Mouse (Mus musculus) thymus, adult 2 months (tissue): Measurements from ENCODE around the gene Coro2b. TPM values are rescaled to one million over a fixed set of nuclear protein-coding genes. Genes with fewer than 3 reads are reported as not detected.

Source experiments
- DNase-seq: peaks from one replicate; pipeline ENCODE4 v3.0.0; 2021
- H3K27ac ChIP-seq: fragments of 200-500 bp; 2 replicates; pipeline ENCODE4 v1.5.1; 2012; ENCODE audit warnings: low read length, control low read depth; ENCODE audit not compliant: control insufficient read depth, insufficient read depth
- H3K27me3 ChIP-seq: fragments of 200-500 bp; 2 replicates; pipeline ENCODE4 v1.6.1; 2012; ENCODE audit warnings: mild to moderate bottlenecking, low read length, moderate library complexity, mixed read lengths; ENCODE audit not compliant: control insufficient read depth, insufficient read depth
- H3K36me3 ChIP-seq: fragments of 200-500 bp; 2 replicates; pipeline ENCODE4 v1.6.1; 2012; ENCODE audit warnings: mild to moderate bottlenecking, low read length, moderate library complexity; ENCODE audit not compliant: control insufficient read depth, insufficient read depth
- H3K4me1 ChIP-seq: fragments of 200-500 bp; replicated peaks from 2 replicates; pipeline ENCODE4 v1.6.1; 2012; ENCODE audit warnings: low read length; ENCODE audit not compliant: control insufficient read depth, insufficient read depth
- H3K4me3 ChIP-seq: fragments of 200-500 bp; 2 replicates; pipeline ENCODE4 v1.5.1; 2012; ENCODE audit warnings: mild to moderate bottlenecking, low read length, control low read depth, moderate library complexity; ENCODE audit not compliant: control insufficient read depth, insufficient read depth
- CTCF ChIP-seq: fragments of 200-500 bp; IDR thresholded peaks from 2 replicates; pipeline ENCODE4 v1.5.1; 2012; ENCODE audit warnings: mild to moderate bottlenecking, control low read depth, low read length, moderate library complexity, borderline replicate concordance; ENCODE audit not compliant: control insufficient read depth, poor library complexity, insufficient read depth; ENCODE audit errors: extremely low read depth
- POLR2A ChIP-seq: fragments of 200-500 bp; IDR thresholded peaks from 2 replicates; pipeline ENCODE4 v1.6.1; 2012; ENCODE audit warnings: mild to moderate bottlenecking, low read length, control low read depth, moderate library complexity; ENCODE audit not compliant: control insufficient read depth, poor library complexity, insufficient read depth; ENCODE audit errors: extremely low read depth
- WGBS: fragments of 180-500 bp; shearing (Covaris S2); methylation state at CpG from one replicate; pipeline ENCODE4 v1.1.7; 2018; 5-methylcytosine and 5-hydroxymethylcytosine counted together
- polyA plus RNA-seq: library from polyadenylated mRNA; depleted of rRNA; stranded (reverse); fragments of >200 nt; gene quantifications from 2 replicates; pipeline ENCODE4 v1.2.3, GENCODE M21; 2012

The Coro2b gene
- polyA plus RNA-seq, 1 experiment: 18.2 TPM

GRCm38 (mm10) chr9:62420261-62420917 is 116.5 kb downstream of the Coro2b start:
- TF ChIP-seq POLR2A (no peak), CTCF (no peak)
- Histone ChIP-seq H3K27ac (no peak overlapping the region), H3K36me3 (no peaks in the 10 kb centered on the region), H3K27me3 (no peaks in the 10 kb centered on the region), H3K4me3 (peak overlapping the region; percentile 40; the same call in 1 of the 2 replicates), H3K4me1 (peaks cover 19% of the 10 kb centered on the region)
- 87% methylated on average over 10 of the region's 10 CpGs for WGBS
- DNase-seq: no peak

- Histone ChIP-seq H3K27me3 (no peaks in the 10 kb centered on the region), H3K27ac (no peak overlapping the region), H3K4me3 (no peak overlapping the region), H3K4me1 (peaks cover 11% of the 10 kb centered on the region), H3K36me3 (no peaks in the 10 kb centered on the region)
- DNase-seq: no peak
- 70% methylated on average over 5 of the region's 5 CpGs for WGBS
- TF ChIP-seq POLR2A (no peak), CTCF (no peak)
These were observed 118.1 kb downstream of the Coro2b start for GRCm38 (mm10) chr9:62418742-62419141.

GRCm38 (mm10) chr9:62407357-62408146 is 129.3 kb downstream of the Coro2b start:
- WGBS: 54% methylated on average over 5 of the region's 5 CpGs
- Histone ChIP-seq H3K36me3 (no peaks in the 10 kb centered on the region), H3K4me3 (no peak overlapping the region), H3K4me1 (no peaks in the 10 kb centered on the region), H3K27me3 (no peaks in the 10 kb centered on the region), H3K27ac (no peak overlapping the region)
- DNase-seq: no peak
- no peak for TF ChIP-seq POLR2A
- TF ChIP-seq CTCF: no peak

- Histone ChIP-seq H3K27me3 (no peaks in the 10 kb centered on the region), H3K36me3 (no peaks in the 10 kb centered on the region), H3K4me3 (no peak overlapping the region), H3K27ac (no peak overlapping the region), H3K4me1 (no peaks in the 10 kb centered on the region)
- TF ChIP-seq POLR2A (no peak), CTCF (no peak)
- DNase-seq: no peak
- WGBS: 76% methylated on average over 7 of the region's 7 CpGs
These were observed 130.3 kb downstream of the Coro2b start for GRCm38 (mm10) chr9:62406423-62407013.

- WGBS: 97% methylated on average over 1 of the region's 1 CpGs
- no peaks in the 10 kb centered on the region for H3K36me3 ChIP-seq
- peaks cover 5% of the 10 kb centered on the region for H3K4me1 ChIP-seq
- no peak overlapping the region for H3K4me3 ChIP-seq
- TF ChIP-seq POLR2A (no peak), CTCF (no peak)
- DNase-seq: no peak
- no peaks in the 10 kb centered on the region for H3K27me3 ChIP-seq
- no peak overlapping the region for H3K27ac ChIP-seq
These were observed 135.3 kb downstream of the Coro2b start for GRCm38 (mm10) chr9:62401589-62401988.

- TF ChIP-seq CTCF: no peak
- TF ChIP-seq POLR2A: no peak
- no peaks in the 10 kb centered on the region for H3K27me3 ChIP-seq
- H3K4me1 ChIP-seq: peaks cover 5% of the 10 kb centered on the region
- WGBS: 26% methylated on average over 11 of the region's 11 CpGs
- no peaks in the 10 kb centered on the region for H3K36me3 ChIP-seq
- no peak overlapping the region for H3K27ac ChIP-seq
- no peak overlapping the region for H3K4me3 ChIP-seq
- no peak for DNase-seq
These were observed 136.2 kb downstream of the Coro2b start for GRCm38 (mm10) chr9:62400531-62401170.
